ENCODE assay signal across 16 mouse cellular contexts in genomic region chr3:107829625-107830024, GRCm38 (mm10). TPM values are rescaled to one million over a fixed set of nuclear protein-coding genes. Genes with fewer than 3 reads are reported as not detected.
DNase-seq lines count a peak whose midpoint lies in the region; ATAC-seq lines count a peak whose summit lies in the region.
"Had no signal": no experiment of that assay in that cellular context is flagged by ENCODE, and none has a peak within 500 bp of the region (broad histone marks: within the 10 kb centered on the region; RNA-seq: fewer than 3 reads in every experiment).

No protein-coding gene starts in this region.

- H3K27me3 ChIP-seq in limb, embryonic 10.5 days (ENCODE audit: low read depth, poor library complexity, severe bottlenecking) = no peaks in the 10 kb centered on the region
- no peaks in the 10 kb centered on the region for H3K27me3 ChIP-seq in kidney, embryonic 15.5 days
- no peaks in the 10 kb centered on the region for H3K27me3 ChIP-seq in forebrain, embryonic 15.5 days
- H3K27me3 ChIP-seq: limb, embryonic 13.5 days had no signal

- H3K4me2 ChIP-seq in kidney, embryonic 15.5 days = no peak overlapping the region
- no peak overlapping the region for H3K4me2 ChIP-seq in forebrain, embryonic 15.5 days (replicated peaks)
- H3K4me2 ChIP-seq: heart, embryonic 13.5 days; limb, embryonic 13.5 days had no signal

- ATAC-seq in kidney, embryonic 15.5 days (replicated peaks; ENCODE audit: low FRiP score) = no peak
- no peak for ATAC-seq in forebrain, embryonic 15.5 days (replicated peaks)
- ATAC-seq: intestine, embryonic 16.5 days had no signal

- intact Hi-C loops in left cerebral cortex, postnatal 4 days (cut with DNase I) = no loop called here

- no peak overlapping the region for H3K4me3 ChIP-seq in limb, embryonic 10.5 days
- no peak overlapping the region for H3K4me3 ChIP-seq in kidney, embryonic 15.5 days (replicated peaks)
- no peak overlapping the region for H3K4me3 ChIP-seq in forebrain, embryonic 15.5 days
- H3K4me3 ChIP-seq: erythroblast, embryonic 14.5 days; heart, embryonic 13.5 days; limb, embryonic 13.5 days had no signal

- peaks cover 54% of the 10 kb centered on the region for H3K4me1 ChIP-seq in limb, embryonic 10.5 days
- H3K4me1 ChIP-seq in kidney, embryonic 15.5 days = peaks cover 4% of the 10 kb centered on the region
- H3K4me1 ChIP-seq in forebrain, embryonic 15.5 days = peaks cover 24% of the 10 kb centered on the region

- no peaks in the 10 kb centered on the region for H3K36me3 ChIP-seq in limb, embryonic 10.5 days
- no peaks in the 10 kb centered on the region for H3K36me3 ChIP-seq in kidney, embryonic 15.5 days
- H3K36me3 ChIP-seq in forebrain, embryonic 15.5 days = no peaks in the 10 kb centered on the region
- H3K36me3 ChIP-seq: heart, embryonic 13.5 days; limb, embryonic 13.5 days had no signal

- H3K27ac ChIP-seq in limb, embryonic 10.5 days = peak overlapping the region; percentile 26; the same call in 1 of the 2 replicates
- H3K27ac ChIP-seq in kidney, embryonic 15.5 days = no peak overlapping the region
- no peak overlapping the region for H3K27ac ChIP-seq in forebrain, embryonic 15.5 days (replicated peaks)
- H3K27ac ChIP-seq: heart, embryonic 13.5 days; limb, embryonic 13.5 days had no signal

- DNase-seq in adrenal gland, adult 2 months = peak; percentile 33
- no peak for DNase-seq in adrenal gland, adult (ENCODE audit: inconsistent age in 2 of 2, low spot score in 1 of 2)
- peak; percentile 97 for DNase-seq in 3134 (ENCODE audit: extremely low read depth, insufficient read length, low spot score)
- DNase-seq in gastrocnemius, adult 18-20 months (ENCODE audit: low spot score) = peak; percentile 77
- DNase-seq in limb, embryonic 10.5 days (ENCODE audit: low spot score) = no peak
- DNase-seq in left cerebral cortex, postnatal 4 days = no peak
- DNase-seq: thymus, adult 18-20 months had no signal

- 71% methylated on average over 14 of the region's 14 CpGs for WGBS in limb, embryonic 10.5 days
- 68% methylated on average over 14 of the region's 14 CpGs for WGBS in kidney, embryonic 15.5 days
- WGBS in forebrain, embryonic 15.5 days = 78% methylated on average over 14 of the region's 14 CpGs

- no peak overlapping the region for H3K9ac ChIP-seq in kidney, embryonic 15.5 days
- H3K9ac ChIP-seq in forebrain, embryonic 15.5 days (replicated peaks) = no peak overlapping the region
- H3K9ac ChIP-seq: heart, embryonic 13.5 days; limb, embryonic 13.5 days had no signal

- H3K9me3 ChIP-seq in limb, embryonic 10.5 days (replicated peaks) = no peaks in the 10 kb centered on the region
- H3K9me3 ChIP-seq in kidney, embryonic 15.5 days (replicated peaks) = no peaks in the 10 kb centered on the region
- no peaks in the 10 kb centered on the region for H3K9me3 ChIP-seq in forebrain, embryonic 15.5 days
- H3K9me3 ChIP-seq: heart, embryonic 13.5 days; limb, embryonic 13.5 days had no signal

RNA-seq across cellular contexts. Expression of gene Eps8l3, which starts 47.4 kb away (rescaled TPM):
- not detected for total RNA-seq in adrenal gland, adult 2 months (2021)
- not detected in 2 replicates for polyA plus RNA-seq in adrenal gland, adult 2 months (2012; rRNA removed)
- not detected for total RNA-seq in gastrocnemius, adult 18-20 months (2021)
- polyA plus RNA-seq in limb, embryonic 10.5 days (2016; fragmentation: Nextera tagmentation; extraction: Ambion mirVana) = not detected in 2 replicates
- not detected for total RNA-seq in left cerebral cortex, postnatal 4 days (2021)
- 0.73 TPM in 1 of 2 replicates, not detected in the other for polyA plus RNA-seq in kidney, embryonic 15.5 days (2015; fragmentation: Nextera tagmentation; extraction: Ambion mirVana)
- not detected in 2 replicates for polyA plus RNA-seq in forebrain, embryonic 15.5 days (2015; fragmentation: Nextera tagmentation; extraction: Ambion mirVana)
- total RNA-seq: common myeloid progenitor, adult 5-6 weeks; layer of hippocampus, adult 8-10 months; megakaryocyte, adult 5-6 weeks had no signal
- polyA plus RNA-seq: erythroblast, embryonic 14.5 days; heart, embryonic 13.5 days had no signal

Comparison
In these comparisons a context has a peak if more than half of its experiments do, and no peak if none do; other contexts are left out.
1. DNase-seq: peak in adrenal gland, adult 2 months (single experiment), 3134 (single experiment) and gastrocnemius, adult 18-20 months (single experiment); none in adrenal gland, adult (0 of 2), limb, embryonic 10.5 days (single experiment) and left cerebral cortex, postnatal 4 days (single experiment).